Mouse (Mus musculus): ENCODE measurements around the gene Gpr3.

Gpr3 gene

GRCm38 (mm10) chr4:133169237-133170055 lies 42.9 kb downstream of the Gpr3 start:
- DNase-seq: peak; percentile 37

- no peak for DNase-seq
These were observed 45.6 kb downstream of the Gpr3 start for GRCm38 (mm10) chr4:133166773-133167172.

GRCm38 (mm10) chr4:133162196-133162595 lies 50.1 kb downstream of the Gpr3 start:
- no peak for DNase-seq

- DNase-seq: no peak
These were observed 51.5 kb downstream of the Gpr3 start for GRCm38 (mm10) chr4:133160821-133161220.

- no peak for DNase-seq
These were observed 52.1 kb downstream of the Gpr3 start for GRCm38 (mm10) chr4:133160211-133160610.

GRCm38 (mm10) chr4:133159646-133160045 lies 52.7 kb downstream of the Gpr3 start:
- DNase-seq: no peak
